Mouse (Mus musculus): ENCODE data around the gene Arhgef25.

DNA sequence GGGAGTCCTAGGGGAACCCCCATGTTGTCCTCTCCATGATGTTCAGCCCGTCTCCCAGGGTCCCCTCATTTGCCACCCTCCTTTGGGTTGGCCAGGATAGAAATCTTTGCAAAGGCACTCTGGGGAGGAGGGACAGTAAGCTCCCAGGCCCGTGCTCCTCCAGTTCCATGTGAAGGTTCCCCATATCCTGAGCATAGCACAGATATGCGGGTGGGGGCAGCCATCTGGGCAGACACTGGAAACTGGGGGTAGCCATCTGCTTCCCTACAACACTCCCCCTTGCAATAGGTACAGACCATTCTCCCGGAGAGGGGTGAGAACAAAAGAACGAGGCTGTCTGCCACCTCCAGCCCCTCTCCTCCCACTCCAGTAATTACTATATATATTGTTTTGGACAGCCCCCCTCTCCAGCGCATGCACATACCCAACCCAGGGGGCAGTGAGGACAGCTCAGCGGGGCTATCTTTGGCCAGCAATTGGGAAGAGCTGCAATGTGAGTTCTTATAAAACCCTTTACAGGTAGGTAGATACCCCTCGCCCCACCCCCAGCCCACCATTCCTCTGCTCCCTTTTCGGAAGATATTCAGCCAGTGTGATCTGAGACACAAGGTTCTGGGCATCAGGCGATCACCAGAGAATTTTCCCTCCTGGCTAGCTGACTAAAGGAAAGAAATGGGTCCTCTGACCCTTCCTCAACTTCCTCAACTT, 2.4 kb downstream of the Arhgef25 start:
- TF ChIP-seq CTCF (IDR thresholded peaks at IDR 0.05; ENCODE audit: control insufficient read depth, insufficient read depth, low read length) (no peak), POLR2A (IDR thresholded peaks at IDR 0.05; ENCODE audit: borderline replicate concordance, control insufficient read depth, low read depth, low read length) (no peak)

Measured in bone marrow, adult 2 months (tissue).